Mouse (Mus musculus): ENCODE results near the gene Gtpbp6. TPM values are rescaled to one million over a fixed set of nuclear protein-coding genes. Genes with fewer than 3 reads are reported as not detected.
"Not testable (repeated sequence)": the region's sequence is repeated elsewhere in the genome, so short reads cannot be mapped to it uniquely, and the experiment has no call there.

Gene Gtpbp6
- polyA plus RNA-seq, 1 experiment from 2014 or later = 63.6 TPM

GRCm38 (mm10) chr5:110094030-110094846 lies 13.8 kb downstream of the Gtpbp6 start, which contains the start of gene Gm35315:
TSS of gene Gm35315 (minus strand) at chr5:110094420.
- no peaks in the 10 kb centered on the region for H3K9me3 ChIP-seq
- peak within 1 kb of the TSS; percentile 44 for H3K9ac ChIP-seq
- ATAC-seq (ENCODE audit: low FRiP score, low read depth) = peak; percentile 97
- no peaks in the 10 kb centered on the region for H3K27me3 ChIP-seq
- H3K36me3 ChIP-seq = no peaks in the 10 kb centered on the region
- peaks cover 5% of the 10 kb centered on the region; the same call in 1 of the 2 replicates for H3K4me1 ChIP-seq (replicated peaks)
- H3K4me3 ChIP-seq = peak within 1 kb of the TSS; percentile 53
- peak within 1 kb of the TSS; percentile 70 for H3K27ac ChIP-seq (replicated peaks)
- under 1% methylated on average over 24 of the region's 25 CpGs for WGBS
- H3K4me2 ChIP-seq = peak within 1 kb of the TSS; percentile 75

GRCm38 (mm10) chr5:110091546-110091945 lies 16.5 kb downstream of the Gtpbp6 start:
- Histone ChIP-seq H3K27me3 (no peaks in the 10 kb centered on the region), H3K36me3 (no peaks in the 10 kb centered on the region), H3K27ac (replicated peaks) (no peak overlapping the region), H3K4me3 (no peak overlapping the region), H3K9ac (no peak overlapping the region), H3K4me2 (no peak overlapping the region), H3K9me3 (no peaks in the 10 kb centered on the region), H3K4me1 (replicated peaks) (peaks cover 5% of the 10 kb centered on the region; the same call in 1 of the 2 replicates)
- ATAC-seq (ENCODE audit: low FRiP score, low read depth) = no peak
- 78% methylated on average over 2 of the region's 2 CpGs for WGBS

GRCm38 (mm10) chr5:110086161-110086866 lies 21.7 kb downstream of the Gtpbp6 start:
- no peak for ATAC-seq (ENCODE audit: low FRiP score, low read depth)
- Histone ChIP-seq H3K27ac (replicated peaks) (no peak overlapping the region), H3K4me3 (no peak overlapping the region), H3K4me1 (replicated peaks) (no peaks in the 10 kb centered on the region), H3K4me2 (no peak overlapping the region), H3K9me3 (0 out of 2 replicates have a peak, but pooled peaks cover under 1% of the 10 kb centered on the region), H3K27me3 (no peaks in the 10 kb centered on the region), H3K9ac (no peak overlapping the region), H3K36me3 (no peaks in the 10 kb centered on the region)
- 34% methylated on average over 14 of the region's 14 CpGs for WGBS

- no peak overlapping the region for H3K4me2 ChIP-seq
- ATAC-seq (ENCODE audit: low FRiP score, low read depth) = no peak
- H3K36me3 ChIP-seq = 0 out of 2 replicates have a peak, but pooled peaks cover 4% of the 10 kb centered on the region
- 88% methylated on average over 4 of the region's 4 CpGs for WGBS
- no peaks in the 10 kb centered on the region for H3K27me3 ChIP-seq
- H3K9ac ChIP-seq = no peak overlapping the region
- H3K9me3 ChIP-seq = peaks cover 22% of the 10 kb centered on the region
- no peak overlapping the region for H3K27ac ChIP-seq (replicated peaks)
- H3K4me1 ChIP-seq (replicated peaks) = no peaks in the 10 kb centered on the region
- no peak overlapping the region for H3K4me3 ChIP-seq
Measured at GRCm38 (mm10) chr5:110082961-110083360, 25.0 kb downstream of the Gtpbp6 start.

- not testable (repeated sequence) for H3K36me3 ChIP-seq; H3K4me1 ChIP-seq (replicated peaks); H3K4me2 ChIP-seq; ATAC-seq (ENCODE audit: low FRiP score, low read depth); H3K9ac ChIP-seq; H3K27ac ChIP-seq (replicated peaks); H3K27me3 ChIP-seq; H3K4me3 ChIP-seq
- 96% methylated on average over 2 of the region's 2 CpGs for WGBS
- H3K9me3 ChIP-seq = peaks cover 13% of the 10 kb centered on the region; the same call in 1 of the 2 replicates
Measured at GRCm38 (mm10) chr5:110072413-110072812, 35.6 kb downstream of the Gtpbp6 start, which contains the start of gene Gm17655. TSS of gene Gm17655 (minus strand) at chr5:110072513.

- ATAC-seq (ENCODE audit: low FRiP score, low read depth) = peak; percentile 99
- Histone ChIP-seq H3K4me3 (peak overlapping the region; percentile 52), H3K4me1 (replicated peaks) (no peaks in the 10 kb centered on the region; the same call in 1 of the 2 replicates), H3K27ac (replicated peaks) (peak overlapping the region; percentile 79), H3K27me3 (no peaks in the 10 kb centered on the region), H3K9me3 (0 out of 2 replicates have a peak, but pooled peaks cover 5% of the 10 kb centered on the region), H3K4me2 (peak overlapping the region; percentile 67), H3K36me3 (no peaks in the 10 kb centered on the region), H3K9ac (peak overlapping the region; percentile 60)
- WGBS = 5% methylated on average over 19 of the region's 19 CpGs
Measured at GRCm38 (mm10) chr5:110057637-110058408, 50.2 kb downstream of the Gtpbp6 start.

Other genes with a start within 250 kb of the Gtpbp6 start
- 0.33 and 0.39 TPM in 2 replicates for gene Gm15446, start 184.8 kb downstream of the Gtpbp6 start, polyA plus RNA-seq (2015; fragmentation: Nextera tagmentation; extraction: Ambion mirVana)
- 20.3 and 20.5 TPM in 2 replicates for gene Zfp932, start 111.7 kb downstream of the Gtpbp6 start, polyA plus RNA-seq (2015; fragmentation: Nextera tagmentation; extraction: Ambion mirVana)
- 4.3 and 6.4 TPM in 2 replicates for gene Gm17655, start 35.7 kb downstream of the Gtpbp6 start, polyA plus RNA-seq (2015; fragmentation: Nextera tagmentation; extraction: Ambion mirVana)
- 0.29 and 0.35 TPM in 2 replicates for gene Gm35315, start 13.8 kb downstream of the Gtpbp6 start, polyA plus RNA-seq (2015; fragmentation: Nextera tagmentation; extraction: Ambion mirVana)
- gene Plcxd1, start 8.2 kb downstream of the Gtpbp6 start, polyA plus RNA-seq (2015; fragmentation: Nextera tagmentation; extraction: Ambion mirVana) = 6.0 and 6.1 TPM in 2 replicates
- gene Zfp605, start 1.9 kb upstream of the Gtpbp6 start, polyA plus RNA-seq (2015; fragmentation: Nextera tagmentation; extraction: Ambion mirVana) = 13.3 and 16.2 TPM in 2 replicates
- 72.9 and 76.5 TPM in 2 replicates for gene Chfr, start 27.6 kb upstream of the Gtpbp6 start, polyA plus RNA-seq (2015; fragmentation: Nextera tagmentation; extraction: Ambion mirVana)
- 23.2 and 24.8 TPM in 2 replicates for gene Golga3, start 68.5 kb upstream of the Gtpbp6 start, polyA plus RNA-seq (2015; fragmentation: Nextera tagmentation; extraction: Ambion mirVana)
- 20.5 and 24.1 TPM in 2 replicates for gene Ankle2, start 122.8 kb upstream of the Gtpbp6 start, polyA plus RNA-seq (2015; fragmentation: Nextera tagmentation; extraction: Ambion mirVana)
- 91.4 and 97.9 TPM in 2 replicates for gene Pgam5, start 161.7 kb upstream of the Gtpbp6 start, polyA plus RNA-seq (2015; fragmentation: Nextera tagmentation; extraction: Ambion mirVana)
- gene Pxmp2, start 178.0 kb upstream of the Gtpbp6 start, polyA plus RNA-seq (2015; fragmentation: Nextera tagmentation; extraction: Ambion mirVana) = 11.9 TPM in 2 replicates
- gene Pole, start 178.1 kb upstream of the Gtpbp6 start, polyA plus RNA-seq (2015; fragmentation: Nextera tagmentation; extraction: Ambion mirVana) = 8.3 and 10.1 TPM in 2 replicates
- 10.2 and 10.7 TPM in 2 replicates for gene P2rx2, start 235.0 kb upstream of the Gtpbp6 start, polyA plus RNA-seq (2015; fragmentation: Nextera tagmentation; extraction: Ambion mirVana)
- not detected in 2 replicates for gene Lrcol1, start 236.5 kb upstream of the Gtpbp6 start, polyA plus RNA-seq (2015; fragmentation: Nextera tagmentation; extraction: Ambion mirVana)

Data from hindbrain, embryonic 15.5 days (tissue).